17 mouse cellular contexts compared by ENCODE assay signal in genomic region chr1:136738030-136738429, GRCm38 (mm10).
"Had no signal": no experiment of that assay in that cellular context is flagged by ENCODE, and none has a peak within 500 bp of the region (broad histone marks: within the 10 kb centered on the region; RNA-seq: fewer than 3 reads in every experiment).

No protein-coding gene starts in this region.

- H3K27ac ChIP-seq: midbrain, embryonic 10.5 days; midbrain, embryonic 12.5 days; neural tube, embryonic 13.5 days; neural tube, embryonic 15.5 days had no signal

- H3K36me3 ChIP-seq: midbrain, embryonic 10.5 days; midbrain, embryonic 12.5 days; neural tube, embryonic 13.5 days; neural tube, embryonic 15.5 days had no signal

- H3K4me1 ChIP-seq: midbrain, embryonic 12.5 days; neural tube, embryonic 13.5 days; neural tube, embryonic 15.5 days had no signal

- H3K4me3 ChIP-seq: midbrain, embryonic 10.5 days; midbrain, embryonic 12.5 days; myocyte; neural tube, embryonic 13.5 days; neural tube, embryonic 15.5 days had no signal

- H3K9me3 ChIP-seq: midbrain, embryonic 10.5 days; midbrain, embryonic 12.5 days; neural tube, embryonic 13.5 days; neural tube, embryonic 15.5 days had no signal

- H3K9ac ChIP-seq: lung, embryonic 14.5 days; midbrain, embryonic 12.5 days; neural tube, embryonic 13.5 days; neural tube, embryonic 15.5 days had no signal

- DNase-seq: lung, adult 18-20 months; lung, embryonic 14.5 days; lung, postnatal 10 days; lung, postnatal 4 days; midbrain, embryonic 14.5 days; retina, postnatal 1 day; right cerebral cortex, adult 18-20 months; right cerebral cortex, postnatal 25 days; right cerebral cortex, postnatal 4 days; spleen, adult 18-20 months; thymus, adult 2 months; thymus, postnatal 36 days had no signal

- H3K27me3 ChIP-seq: midbrain, embryonic 12.5 days; neural tube, embryonic 13.5 days; neural tube, embryonic 15.5 days had no signal
